Mouse (Mus musculus): ENCODE measurements around the gene Fam102a. TPM values are rescaled to one million over a fixed set of nuclear protein-coding genes. Genes with fewer than 3 reads are reported as not detected.

Gene Fam102a
- polyA plus RNA-seq, 1 experiment from 2014 or later = 7.8 TPM

GRCm38 (mm10) chr2:32506673-32507668, 28.2 kb upstream of the Fam102a start:
- 82% methylated on average over 22 of the region's 22 CpGs for WGBS

GRCm38 (mm10) chr2:32507906-32508305, 27.2 kb upstream of the Fam102a start:
- no peaks in the 10 kb centered on the region for H3K9me3 ChIP-seq (ENCODE audit: control insufficient read depth, low read length)
- no peak overlapping the region for H3K27ac ChIP-seq (replicated peaks; ENCODE audit: low read depth, low read length)
- no peaks in the 10 kb centered on the region for H3K36me3 ChIP-seq (ENCODE audit: control insufficient read depth, insufficient read depth, low read length)
- WGBS = 61% methylated on average over 9 of the region's 9 CpGs
- H3K27me3 ChIP-seq (ENCODE audit: control insufficient read depth, insufficient read depth, low read length) = no peaks in the 10 kb centered on the region
- H3K4me2 ChIP-seq (ENCODE audit: low read length) = no peak overlapping the region
- no peak overlapping the region for H3K4me3 ChIP-seq (replicated peaks; ENCODE audit: low read depth, low read length)
- no peak for DNase-seq
- H3K9ac ChIP-seq (replicated peaks; ENCODE audit: low read length) = no peak overlapping the region
- ATAC-seq (ENCODE audit: low FRiP score, low TSS enrichment) = no peak
- H3K4me1 ChIP-seq (ENCODE audit: control insufficient read depth, insufficient read depth, low read length) = no peaks in the 10 kb centered on the region

More at GRCm38 (mm10) chr2:32506673-32507668, 28.2 kb upstream of the Fam102a start:
- Histone ChIP-seq H3K27me3 (ENCODE audit: control insufficient read depth, insufficient read depth, low read length) (no peaks in the 10 kb centered on the region), H3K4me1 (ENCODE audit: control insufficient read depth, insufficient read depth, low read length) (no peaks in the 10 kb centered on the region), H3K9ac (replicated peaks; ENCODE audit: low read length) (no peak overlapping the region), H3K36me3 (ENCODE audit: control insufficient read depth, insufficient read depth, low read length) (no peaks in the 10 kb centered on the region), H3K4me3 (replicated peaks; ENCODE audit: low read depth, low read length) (no peak overlapping the region), H3K27ac (replicated peaks; ENCODE audit: low read depth, low read length) (no peak overlapping the region), H3K4me2 (ENCODE audit: low read length) (no peak overlapping the region), H3K9me3 (ENCODE audit: control insufficient read depth, low read length) (no peaks in the 10 kb centered on the region)
- ATAC-seq (ENCODE audit: low FRiP score, low TSS enrichment) (no peak), DNase-seq (no peak)

GRCm38 (mm10) chr2:32509287-32509686, 25.8 kb upstream of the Fam102a start:
- Histone ChIP-seq H3K27me3 (ENCODE audit: control insufficient read depth, insufficient read depth, low read length) (no peaks in the 10 kb centered on the region), H3K36me3 (ENCODE audit: control insufficient read depth, insufficient read depth, low read length) (no peaks in the 10 kb centered on the region), H3K27ac (replicated peaks; ENCODE audit: low read depth, low read length) (no peak overlapping the region), H3K9me3 (ENCODE audit: control insufficient read depth, low read length) (no peaks in the 10 kb centered on the region), H3K4me1 (ENCODE audit: control insufficient read depth, insufficient read depth, low read length) (no peaks in the 10 kb centered on the region), H3K4me2 (ENCODE audit: low read length) (no peak overlapping the region), H3K9ac (replicated peaks; ENCODE audit: low read length) (no peak overlapping the region), H3K4me3 (replicated peaks; ENCODE audit: low read depth, low read length) (no peak overlapping the region)
- ATAC-seq (ENCODE audit: low FRiP score, low TSS enrichment) (no peak), DNase-seq (peak; percentile 27)
- WGBS = 45% methylated on average over 4 of the region's 4 CpGs

- no peak overlapping the region for H3K9ac ChIP-seq (replicated peaks; ENCODE audit: low read length)
- ATAC-seq (ENCODE audit: low FRiP score, low TSS enrichment) (no peak), DNase-seq (no peak)
- H3K4me3 ChIP-seq (replicated peaks; ENCODE audit: low read depth, low read length) = no peak overlapping the region
- H3K9me3 ChIP-seq (ENCODE audit: control insufficient read depth, low read length) = no peaks in the 10 kb centered on the region
- H3K36me3 ChIP-seq (ENCODE audit: control insufficient read depth, insufficient read depth, low read length) = no peaks in the 10 kb centered on the region
- 52% methylated on average over 8 of the region's 8 CpGs for WGBS
- H3K27ac ChIP-seq (replicated peaks; ENCODE audit: low read depth, low read length) = no peak overlapping the region
- H3K27me3 ChIP-seq (ENCODE audit: control insufficient read depth, insufficient read depth, low read length) = no peaks in the 10 kb centered on the region
- H3K4me2 ChIP-seq (ENCODE audit: low read length) = no peak overlapping the region
- no peaks in the 10 kb centered on the region for H3K4me1 ChIP-seq (ENCODE audit: control insufficient read depth, insufficient read depth, low read length)
Observed at GRCm38 (mm10) chr2:32509896-32510295, 25.2 kb upstream of the Fam102a start.

- 84% methylated on average over 7 of the region's 7 CpGs for WGBS
Observed at GRCm38 (mm10) chr2:32512592-32512991, 22.5 kb upstream of the Fam102a start.

GRCm38 (mm10) chr2:32514335-32514734, 20.8 kb upstream of the Fam102a start:
- Histone ChIP-seq H3K9me3 (ENCODE audit: control insufficient read depth, low read length) (no peaks in the 10 kb centered on the region), H3K4me1 (ENCODE audit: control insufficient read depth, insufficient read depth, low read length) (no peaks in the 10 kb centered on the region), H3K4me2 (ENCODE audit: low read length) (no peak overlapping the region), H3K36me3 (ENCODE audit: control insufficient read depth, insufficient read depth, low read length) (no peaks in the 10 kb centered on the region), H3K27ac (replicated peaks; ENCODE audit: low read depth, low read length) (no peak overlapping the region), H3K27me3 (ENCODE audit: control insufficient read depth, insufficient read depth, low read length) (no peaks in the 10 kb centered on the region), H3K9ac (replicated peaks; ENCODE audit: low read length) (no peak overlapping the region), H3K4me3 (replicated peaks; ENCODE audit: low read depth, low read length) (no peak overlapping the region)
- ATAC-seq (ENCODE audit: low FRiP score, low TSS enrichment) (no peak), DNase-seq (no peak)
- WGBS = 73% methylated on average over 6 of the region's 6 CpGs

More at GRCm38 (mm10) chr2:32512592-32512991, 22.5 kb upstream of the Fam102a start:
- H3K4me3 ChIP-seq (replicated peaks; ENCODE audit: low read depth, low read length) = no peak overlapping the region
- ATAC-seq (ENCODE audit: low FRiP score, low TSS enrichment) (no peak), DNase-seq (no peak)
- H3K36me3 ChIP-seq (ENCODE audit: control insufficient read depth, insufficient read depth, low read length) = no peaks in the 10 kb centered on the region
- no peak overlapping the region for H3K27ac ChIP-seq (replicated peaks; ENCODE audit: low read depth, low read length)
- no peak overlapping the region for H3K4me2 ChIP-seq (ENCODE audit: low read length)
- H3K9me3 ChIP-seq (ENCODE audit: control insufficient read depth, low read length) = no peaks in the 10 kb centered on the region
- no peaks in the 10 kb centered on the region for H3K27me3 ChIP-seq (ENCODE audit: control insufficient read depth, insufficient read depth, low read length)
- no peaks in the 10 kb centered on the region for H3K4me1 ChIP-seq (ENCODE audit: control insufficient read depth, insufficient read depth, low read length)
- no peak overlapping the region for H3K9ac ChIP-seq (replicated peaks; ENCODE audit: low read length)

- Histone ChIP-seq H3K9me3 (ENCODE audit: control insufficient read depth, low read length) (no peaks in the 10 kb centered on the region), H3K9ac (replicated peaks; ENCODE audit: low read length) (no peak overlapping the region), H3K36me3 (ENCODE audit: control insufficient read depth, insufficient read depth, low read length) (no peaks in the 10 kb centered on the region), H3K4me3 (replicated peaks; ENCODE audit: low read depth, low read length) (no peak overlapping the region), H3K27me3 (ENCODE audit: control insufficient read depth, insufficient read depth, low read length) (no peaks in the 10 kb centered on the region), H3K27ac (replicated peaks; ENCODE audit: low read depth, low read length) (no peak overlapping the region), H3K4me2 (ENCODE audit: low read length) (no peak overlapping the region), H3K4me1 (ENCODE audit: control insufficient read depth, insufficient read depth, low read length) (no peaks in the 10 kb centered on the region)
- 84% methylated on average over 4 of the region's 4 CpGs for whole genome bisulfite sequencing
- no peak for DNase-seq
- no peak for ATAC-seq (ENCODE audit: low FRiP score, low TSS enrichment)
Observed at GRCm38 (mm10) chr2:32517233-32517867, 17.8 kb upstream of the Fam102a start.

- Histone ChIP-seq H3K9ac (replicated peaks; ENCODE audit: low read length) (no peak overlapping the region), H3K4me3 (replicated peaks; ENCODE audit: low read depth, low read length) (no peak overlapping the region), H3K4me1 (ENCODE audit: control insufficient read depth, insufficient read depth, low read length) (no peaks in the 10 kb centered on the region), H3K9me3 (ENCODE audit: control insufficient read depth, low read length) (no peaks in the 10 kb centered on the region), H3K27me3 (ENCODE audit: control insufficient read depth, insufficient read depth, low read length) (no peaks in the 10 kb centered on the region), H3K36me3 (ENCODE audit: control insufficient read depth, insufficient read depth, low read length) (no peaks in the 10 kb centered on the region), H3K4me2 (ENCODE audit: low read length) (no peak overlapping the region), H3K27ac (replicated peaks; ENCODE audit: low read depth, low read length) (no peak overlapping the region)
- DNase-seq (no peak), ATAC-seq (ENCODE audit: low FRiP score, low TSS enrichment) (no peak)
- 80% methylated on average over 8 of the region's 8 CpGs for WGBS
Observed at GRCm38 (mm10) chr2:32520034-32520990, 14.8 kb upstream of the Fam102a start.

Measured in midbrain, embryonic 14.5 days (tissue).